Mouse (Mus musculus) testis, adult 10 weeks (tissue): ENCODE data around the gene Kcne1. TPM values are rescaled to one million over a fixed set of nuclear protein-coding genes. Genes with fewer than 3 reads are reported as not detected.

Experiments used
- polyA plus RNA-seq: library from polyadenylated mRNA; stranded (reverse); fragments of 350-450 nt; fragmentation: Illumina TruSeq; extraction: RNeasy Lipid Tissue Mini Kit (QIAGEN cat#74804); gene quantifications from one replicate; pipeline ENCODE4 v1.2.3, GENCODE M21; 2014; ENCODE audit warnings: low read depth, low replicate concordance

Gene Kcne1
- not detected for polyA plus RNA-seq

DNA sequence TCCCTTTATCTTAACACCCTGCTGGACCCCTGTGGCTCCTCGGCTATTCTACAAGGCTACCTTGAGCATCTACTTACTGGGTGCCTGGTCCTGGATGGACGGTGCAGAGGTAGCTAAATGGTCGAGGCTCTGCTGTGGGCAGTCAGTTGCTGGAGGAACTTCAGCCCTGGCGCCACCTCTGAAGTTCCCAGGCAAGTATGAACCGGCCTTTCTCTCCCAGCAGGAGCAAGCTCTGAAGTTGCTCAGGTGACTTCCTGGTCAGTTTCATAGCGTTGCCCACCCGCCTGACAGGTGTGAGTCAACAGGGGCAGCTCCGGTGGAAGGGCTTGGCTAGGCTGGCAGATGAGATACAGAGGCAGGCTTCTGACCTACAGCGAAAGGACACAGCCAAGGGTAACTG, at the start of gene Kcne1:
Gene Kcne1, minus strand, starts transcription at position 240 of the 400 bp plus-strand sequence.

DNA sequence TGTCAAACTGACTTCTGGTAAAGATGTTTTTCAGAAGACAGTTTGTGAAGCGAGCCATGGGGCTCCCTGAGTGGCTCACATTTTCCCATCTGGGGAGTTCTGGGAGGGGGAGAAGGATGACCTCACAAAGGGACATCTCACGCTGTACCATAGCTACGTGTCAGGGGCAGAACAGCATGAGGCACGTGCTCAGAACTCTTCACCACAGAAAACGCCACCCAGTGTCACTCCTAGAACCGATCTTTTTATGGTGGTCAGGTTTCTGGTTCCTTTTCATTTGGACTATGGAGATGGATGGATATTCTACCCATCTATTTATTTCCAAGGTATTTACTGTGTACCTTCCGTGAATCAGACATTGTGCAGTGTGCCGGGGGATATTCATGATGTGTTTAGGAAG, 37.9 kb downstream of the Kcne1 start, which contains the start of gene Fam243:
Gene Fam243, minus strand, starts transcription at position 101 of the 400 bp plus-strand sequence.

DNA sequence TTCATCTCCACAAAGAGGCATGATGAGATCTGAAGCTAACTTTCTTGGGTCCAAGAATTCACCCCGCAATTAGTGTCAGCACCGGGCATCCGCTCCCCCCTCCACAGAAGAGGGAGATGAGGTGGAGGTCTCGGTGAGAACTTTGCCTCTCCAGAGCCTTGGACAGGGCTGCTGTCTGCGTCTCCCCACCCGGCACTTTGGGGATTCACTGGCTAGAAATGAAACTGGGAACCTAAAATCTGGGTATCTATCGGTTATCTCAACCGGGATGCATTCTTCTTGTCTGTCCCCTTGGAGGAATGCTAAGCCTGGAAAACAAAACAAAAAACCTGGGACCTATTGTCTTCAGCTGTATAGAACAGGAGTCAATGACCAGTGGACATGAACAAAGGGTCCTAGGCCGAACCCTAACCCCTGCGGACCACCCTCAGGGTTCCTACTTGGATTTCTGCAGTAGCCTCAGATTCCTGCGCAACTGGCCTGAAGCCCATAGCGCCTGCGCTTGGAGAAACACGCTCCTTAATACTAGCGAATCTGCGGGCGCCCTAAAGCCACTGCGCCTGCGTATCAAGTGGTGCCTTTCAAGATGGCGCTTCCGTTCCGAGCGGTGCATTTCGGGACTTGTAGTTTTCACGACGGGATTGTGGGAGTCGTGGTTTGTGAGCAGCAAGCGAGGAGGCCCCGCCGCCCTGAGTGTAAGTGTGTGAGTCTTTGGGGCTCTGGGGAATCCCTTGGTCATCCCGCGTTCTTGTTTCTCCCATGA, 58.4 kb downstream of the Kcne1 start, which contains the start of gene Smim11:
Gene Smim11, plus strand, starts transcription at position 638 of the 763 bp plus-strand sequence.

Other genes starting within 250 kb of the Kcne1 start
- not detected for gene Kcne2, start 67.1 kb downstream of the Kcne1 start, polyA plus RNA-seq
- 25.0 TPM for gene Smim11, start 58.2 kb downstream of the Kcne1 start, polyA plus RNA-seq
- 160 TPM for gene Fam243, start 38.0 kb downstream of the Kcne1 start, polyA plus RNA-seq
- 10.3 TPM for gene Rcan1, start 111.4 kb upstream of the Kcne1 start, polyA plus RNA-seq
- 3.0 TPM for gene Clic6, start 126.3 kb upstream of the Kcne1 start, polyA plus RNA-seq